Mouse (Mus musculus) heart, postnatal 0 days (tissue): ENCODE results near the gene 4932414N04Rik. TPM values are rescaled to one million over a fixed set of nuclear protein-coding genes. Genes with fewer than 3 reads are reported as not detected.
A peak's percentile ranks its signal among the peaks of the same experiment; 100 is the strongest.
"Not testable (repeated sequence)": the region's sequence is repeated elsewhere in the genome, so short reads cannot be mapped to it uniquely, and the experiment has no call there.

Experiments
- ATAC-seq: fragments of 200-750 bp; cut with Nextera tagmentation; 2 replicates; pipeline ENCODE4 v1.8.0; 2017; ENCODE audit warnings: low read depth, moderate number of reproducible peaks, moderate library complexity; ENCODE audit not compliant: insufficient read depth
- DNase-seq: peaks from one replicate; pipeline ENCODE4 v3.0.0-alpha.2; 2016; ENCODE audit warnings: low spot score
- H3K27ac ChIP-seq: fragments of 300-500 bp; sonication (generic); 2 replicates; pipeline ENCODE4 v1.5.1; 2014; ENCODE audit warnings: low read depth, mild to moderate bottlenecking
- H3K27me3 ChIP-seq: fragments of 300-500 bp; sonication (generic); 2 replicates; pipeline ENCODE4 v1.6.1; 2014; ENCODE audit warnings: low read length, mixed read lengths; ENCODE audit not compliant: control insufficient read depth, insufficient read depth
- H3K36me3 ChIP-seq: fragments of 300-500 bp; sonication (generic); replicated peaks from 2 replicates; pipeline ENCODE4 v1.6.1; 2014; ENCODE audit warnings: low read length, mixed read lengths; ENCODE audit not compliant: control insufficient read depth, insufficient read depth
- H3K4me1 ChIP-seq: fragments of 300-500 bp; sonication (generic); 2 replicates; pipeline ENCODE4 v1.6.1; 2014; ENCODE audit warnings: antibody characterized with exemption; ENCODE audit not compliant: control insufficient read depth, insufficient read depth
- H3K4me2 ChIP-seq: fragments of 300-500 bp; sonication (generic); 2 replicates; pipeline ENCODE4 v1.6.1; 2014; ENCODE audit warnings: low read depth, mild to moderate bottlenecking, low read length, moderate library complexity
- H3K4me3 ChIP-seq: fragments of 300-500 bp; sonication (generic); 2 replicates; pipeline ENCODE4 v1.5.1; 2014; ENCODE audit warnings: low read depth, low read length
- H3K9ac ChIP-seq: fragments of 300-500 bp; sonication (generic); replicated peaks from 2 replicates; pipeline ENCODE4 v1.6.1; 2014; ENCODE audit warnings: low read depth, low read length, mixed read lengths
- H3K9me3 ChIP-seq: fragments of 300-500 bp; sonication (generic); replicated peaks from 2 replicates; pipeline ENCODE4 v1.6.1; 2016; ENCODE audit warnings: low read length; ENCODE audit not compliant: control insufficient read depth
- CTCF ChIP-seq: IDR thresholded peaks from 2 replicates; pipeline ENCODE4 v1.5.1; 2016; ENCODE audit warnings: antibody characterized with exemption, control low read depth, low read depth
- EP300 ChIP-seq: IDR thresholded peaks from 2 replicates; pipeline ENCODE4 v1.6.1; 2016; ENCODE audit warnings: antibody characterized with exemption, low read depth
- WGBS: fragments of 180-500 bp; shearing (Covaris S2); extraction: QIAGEN DNeasy Blood & Tissue Kit; methylation state at CpG from one replicate; pipeline ENCODE4 v1.1.7; 2014; 5-methylcytosine and 5-hydroxymethylcytosine counted together
- polyA plus RNA-seq: library from polyadenylated mRNA; unstranded; fragments of >200 nt; fragmentation: Nextera tagmentation; extraction: Ambion mirVana; gene quantifications from 2 replicates; pipeline ENCODE4 v1.2.1, GENCODE M21; 2015
- total RNA-seq: library from RNA; depleted of rRNA; stranded (reverse); fragments of >200 nt; gene quantifications from 2 replicates; pipeline ENCODE4 v1.2.3, GENCODE M21; 2014; ENCODE audit warnings: low replicate concordance; rRNA removed

The 4932414N04Rik gene
- not detected in 2 replicates for total RNA-seq
- not detected in 2 replicates for polyA plus RNA-seq

DNA sequence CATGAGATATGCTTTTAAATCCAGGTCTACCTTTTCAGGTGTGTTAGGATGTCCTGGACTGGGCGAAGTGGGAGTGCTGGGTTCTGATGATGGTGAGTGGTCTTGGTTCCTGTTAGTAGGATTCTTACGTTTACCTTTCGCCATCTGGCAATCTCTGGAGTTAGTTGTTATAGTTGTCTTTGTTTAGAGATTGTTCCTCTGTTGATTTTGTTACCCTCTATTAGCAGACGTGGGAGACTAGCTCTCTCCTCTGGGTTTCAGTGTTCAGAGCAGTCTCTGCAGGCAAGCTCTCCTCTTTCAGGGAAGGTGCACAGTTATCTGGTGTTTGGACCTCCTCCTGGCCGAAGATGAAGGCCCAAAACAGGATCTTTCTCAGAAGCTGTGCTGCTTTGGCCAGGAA, at the start of gene 4932414N04Rik:
Gene 4932414N04Rik, plus strand, starts transcription at position 301 of the 400 bp plus-strand sequence.
- not testable (repeated sequence) for DNase-seq, H3K27me3 ChIP-seq, H3K36me3 ChIP-seq, ATAC-seq, H3K9ac ChIP-seq, H3K27ac ChIP-seq, H3K4me1 ChIP-seq, H3K9me3 ChIP-seq, H3K4me2 ChIP-seq, H3K4me3 ChIP-seq
- 50% methylated on average over 1 of the region's 5 CpGs for WGBS

DNA sequence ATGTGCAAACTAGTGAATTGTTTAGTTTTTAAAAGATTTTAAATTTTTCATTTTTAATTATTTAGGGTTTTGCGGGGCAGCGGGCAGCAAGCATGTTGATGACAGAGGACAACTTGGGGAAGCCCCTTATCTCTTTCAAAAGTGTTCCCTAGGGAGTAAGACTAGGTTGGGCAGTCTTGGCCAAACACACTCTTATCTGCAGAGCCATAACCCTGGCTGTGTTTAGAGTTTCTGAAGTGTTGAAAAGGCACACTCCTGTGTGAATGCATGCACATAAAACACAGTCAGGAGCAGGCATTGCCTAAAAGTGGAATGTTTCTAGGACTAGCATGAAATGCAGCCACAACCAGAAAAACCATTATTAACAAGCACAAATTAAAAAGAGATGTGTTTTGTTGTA, 75.9 kb downstream of the 4932414N04Rik start:
- no peak for ATAC-seq
- Histone ChIP-seq H3K27ac (no peak overlapping the region), H3K4me2 (no peak overlapping the region), H3K36me3 (no peaks in the 10 kb centered on the region), H3K27me3 (no peaks in the 10 kb centered on the region), H3K9ac (no peak overlapping the region), H3K4me1 (peaks cover 10% of the 10 kb centered on the region; the same call in 1 of the 2 replicates), H3K9me3 (no peaks in the 10 kb centered on the region), H3K4me3 (no peak overlapping the region)
- DNase-seq = no peak
- 18% methylated on average over 2 of the region's 2 CpGs for WGBS
- no peak for TF ChIP-seq EP300
- TF ChIP-seq CTCF = no peak

DNA sequence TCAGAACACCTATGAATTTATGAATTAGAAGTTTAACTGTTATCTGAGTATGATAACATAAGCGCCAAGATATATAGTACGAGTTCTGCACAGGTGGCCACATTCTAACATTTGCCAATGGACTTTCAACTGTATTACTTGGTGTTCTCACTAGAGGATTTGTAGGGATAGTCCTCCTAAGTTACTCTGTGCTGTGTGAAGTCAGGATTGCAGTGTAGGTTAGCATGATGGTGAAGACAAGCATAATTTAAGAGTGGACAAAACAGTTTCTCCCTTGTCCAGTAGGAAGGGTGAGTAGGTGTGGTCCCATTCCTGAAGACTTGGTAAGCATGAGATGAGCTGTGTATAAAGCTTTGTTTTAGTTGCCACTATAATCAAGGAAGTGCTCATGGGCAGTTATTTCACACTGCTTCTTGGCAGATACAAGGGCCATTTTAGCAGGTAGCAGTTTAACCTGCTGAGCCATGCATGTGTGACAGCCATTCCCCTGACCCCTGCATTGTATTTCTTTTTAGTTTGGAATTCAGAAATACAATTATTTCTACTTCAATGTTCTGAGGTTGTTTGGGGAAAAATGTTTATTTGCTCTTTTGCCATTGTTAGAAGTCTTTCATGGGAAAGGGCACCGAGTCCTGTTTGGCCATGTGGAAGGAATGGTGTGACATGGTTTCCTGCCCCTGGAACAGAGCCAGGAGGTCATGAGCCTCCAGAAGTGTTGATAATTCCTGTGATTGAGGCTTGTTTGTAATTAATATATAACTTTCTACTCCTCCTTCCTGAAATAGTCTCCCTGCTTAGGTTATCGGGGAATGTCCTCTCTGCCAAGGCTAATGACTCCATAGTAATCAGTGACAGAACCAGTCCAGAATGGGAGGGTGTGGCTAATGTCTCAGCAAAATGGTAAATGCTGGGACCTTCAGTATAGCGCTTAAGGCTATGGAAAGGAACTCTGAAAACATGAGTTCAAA, 83.8 kb downstream of the 4932414N04Rik start:
- ATAC-seq = no peak
- Histone ChIP-seq H3K4me2 (no peak overlapping the region), H3K4me1 (no peaks in the 10 kb centered on the region), H3K9me3 (no peaks in the 10 kb centered on the region), H3K9ac (no peak overlapping the region), H3K36me3 (no peaks in the 10 kb centered on the region), H3K4me3 (no peak overlapping the region), H3K27me3 (no peaks in the 10 kb centered on the region), H3K27ac (no peak overlapping the region)
- no peak for TF ChIP-seq CTCF
- no peak for DNase-seq
- 68% methylated on average over 5 of the region's 5 CpGs for WGBS

DNA sequence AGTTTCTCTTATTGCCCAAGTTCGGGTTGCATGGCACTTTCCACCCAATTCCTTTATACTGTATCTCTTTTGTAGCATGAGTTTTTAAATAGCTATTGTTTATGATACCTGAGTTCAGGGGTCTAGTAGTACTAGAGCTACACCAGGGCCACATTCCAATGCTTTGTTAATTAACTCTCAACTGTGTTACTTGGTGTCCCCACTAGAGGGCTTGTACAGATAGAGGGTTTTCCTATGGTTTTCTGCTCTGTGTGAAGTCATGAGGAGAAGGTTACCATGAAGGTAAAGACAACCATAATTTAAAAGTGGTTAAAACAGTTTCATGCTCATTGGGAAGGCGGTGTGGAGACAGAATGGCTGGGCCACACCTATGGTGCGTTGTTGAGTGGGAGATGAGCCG, 88.3 kb downstream of the 4932414N04Rik start:
- no peak overlapping the region for H3K4me3 ChIP-seq
- H3K9ac ChIP-seq = no peak overlapping the region
- 79% methylated on average over 4 of the region's 4 CpGs for WGBS
- no peaks in the 10 kb centered on the region for H3K4me1 ChIP-seq
- no peaks in the 10 kb centered on the region for H3K36me3 ChIP-seq
- no peaks in the 10 kb centered on the region for H3K27me3 ChIP-seq
- no peak for ATAC-seq
- no peak overlapping the region for H3K4me2 ChIP-seq
- no peak overlapping the region for H3K27ac ChIP-seq
- DNase-seq = peak; percentile 14
- H3K9me3 ChIP-seq = no peaks in the 10 kb centered on the region
- TF ChIP-seq EP300 (no peak), CTCF (peak; percentile 52)

DNA sequence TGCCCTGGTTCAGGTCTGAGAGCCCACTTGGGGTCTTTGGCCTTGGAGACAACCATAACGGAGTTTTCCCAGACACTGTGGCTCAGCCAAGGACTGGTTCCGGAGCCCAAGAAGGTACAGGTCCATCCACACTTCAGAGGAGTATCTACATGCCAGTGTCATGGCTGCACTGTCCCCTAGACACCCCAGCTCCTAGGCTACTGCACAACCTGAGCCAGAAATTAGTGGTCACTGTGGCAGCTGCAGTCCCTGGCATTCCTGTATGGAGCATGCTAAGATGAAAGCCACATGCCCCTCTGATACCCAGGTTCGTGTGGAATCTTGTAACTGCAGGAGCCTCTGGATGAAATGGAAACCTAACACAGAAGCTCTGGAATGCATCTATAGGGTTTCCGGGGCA, 99.9 kb downstream of the 4932414N04Rik start:
- TF ChIP-seq EP300 = no peak
- no peak for TF ChIP-seq CTCF
- no peak for ATAC-seq
- DNase-seq = no peak

More for the DNA sequence above, 99.9 kb downstream of the 4932414N04Rik start:
- Histone ChIP-seq H3K4me3 (no peak overlapping the region), H3K4me1 (no peaks in the 10 kb centered on the region), H3K27ac (no peak overlapping the region), H3K27me3 (no peaks in the 10 kb centered on the region), H3K9me3 (0 out of 2 replicates have a peak, but pooled peaks cover 4% of the 10 kb centered on the region), H3K4me2 (no peak overlapping the region), H3K9ac (no peak overlapping the region), H3K36me3 (no peaks in the 10 kb centered on the region)
- 72% methylated on average over 4 of the region's 4 CpGs for WGBS
